24 mouse cellular contexts compared by ENCODE assay signal in the genomic region with DNA sequence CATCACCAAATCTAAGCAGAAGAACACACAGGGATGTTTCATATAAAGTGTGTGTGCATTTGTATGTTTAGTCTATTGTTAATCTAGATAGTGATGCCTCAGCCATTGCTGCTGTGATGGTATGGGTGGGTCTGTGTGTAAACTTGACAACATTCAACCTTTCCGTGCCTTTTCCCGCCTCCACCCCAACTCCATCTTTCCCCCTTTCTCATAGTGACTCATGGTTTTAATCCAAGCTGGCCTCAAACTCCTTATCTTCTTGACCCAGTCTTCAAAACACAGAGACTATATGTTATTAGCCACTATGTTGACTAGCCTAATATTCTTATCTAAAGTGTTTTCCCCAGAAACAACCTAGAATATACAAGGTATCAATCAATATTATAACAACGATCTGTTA.
A peak's percentile ranks its signal among the peaks of the same experiment; 100 is the strongest.
DNase-seq lines count a peak whose midpoint lies in the region; ATAC-seq lines count a peak whose summit lies in the region.
"Had no signal": no experiment of that assay in that cellular context is flagged by ENCODE, and none has a peak within 500 bp of the region (broad histone marks: within the 10 kb centered on the region; RNA-seq: fewer than 3 reads in every experiment).

No protein-coding gene starts in this region.

- 47% methylated on average over 3 of the region's 3 CpGs for WGBS in liver, embryonic 15.5 days (ENCODE audit: insufficient replicate concordance)

- no peak overlapping the region for H3K9ac ChIP-seq in liver, embryonic 15.5 days
- H3K9ac ChIP-seq: embryonic facial prominence, embryonic 13.5 days; forebrain, embryonic 12.5 days; forebrain, embryonic 15.5 days; hindbrain, embryonic 12.5 days; hindbrain, embryonic 15.5 days had no signal

- peak; percentile 17 for DNase-seq in c-Kit-positive CD71-positive TER-119-positive erythroid progenitor cells, embryonic 14.5 days (ENCODE audit: low spot score)
- no peak for DNase-seq in layer of hippocampus, adult 8-10 months (ENCODE audit: low spot score in 2 of 2)
- DNase-seq in embryo, embryonic 9.5 days (ENCODE audit: extremely low spot score) = no peak
- DNase-seq: adrenal gland, adult 2 months; adrenal gland, postnatal 14 days; cerebellum, adult 11 months; cerebellum, adult 2 months; cerebellum, adult 9-11 months; cerebellum, postnatal 25 days; gastrocnemius, postnatal 10 days; gastrocnemius, postnatal 36 days; heart, adult 11 months had no signal

- H3K4me2 ChIP-seq in liver, embryonic 15.5 days = no peak overlapping the region
- H3K4me2 ChIP-seq: embryonic facial prominence, embryonic 13.5 days; forebrain, embryonic 12.5 days; forebrain, embryonic 15.5 days; heart, embryonic 11.5 days; hindbrain, embryonic 12.5 days; hindbrain, embryonic 15.5 days had no signal

- H3K9me3 ChIP-seq in megakaryocyte, embryonic 14.5 days = no peaks in the 10 kb centered on the region
- no peaks in the 10 kb centered on the region for H3K9me3 ChIP-seq in liver, embryonic 15.5 days (replicated peaks)
- H3K9me3 ChIP-seq: embryonic facial prominence, embryonic 10.5 days; embryonic facial prominence, embryonic 13.5 days; forebrain, embryonic 12.5 days; forebrain, embryonic 15.5 days; hindbrain, embryonic 12.5 days; hindbrain, embryonic 15.5 days had no signal

- no peak for ATAC-seq in megakaryocyte, adult 5-6 weeks (ENCODE audit: poor library complexity, severe bottlenecking)
- peak; percentile 76 for ATAC-seq in liver, embryonic 15.5 days (ENCODE audit: insufficient read depth)
- ATAC-seq: CD4-positive, CD25-positive, alpha-beta regulatory T cell, adult 4 months; forebrain, embryonic 15.5 days had no signal

- 0 out of 2 replicates have a peak overlapping the region, but pooled peaks have one; percentile 38 for H3K27ac ChIP-seq in liver, embryonic 15.5 days (replicated peaks)
- H3K27ac ChIP-seq: embryonic facial prominence, embryonic 10.5 days; embryonic facial prominence, embryonic 13.5 days; forebrain, embryonic 12.5 days; forebrain, embryonic 15.5 days; hindbrain, embryonic 12.5 days; hindbrain, embryonic 15.5 days had no signal

- no peaks in the 10 kb centered on the region for H3K27me3 ChIP-seq in megakaryocyte, embryonic 14.5 days (replicated peaks)
- H3K27me3 ChIP-seq in liver, embryonic 15.5 days = no peaks in the 10 kb centered on the region
- H3K27me3 ChIP-seq: embryonic facial prominence, embryonic 13.5 days; forebrain, embryonic 12.5 days; forebrain, embryonic 15.5 days; hindbrain, embryonic 12.5 days; hindbrain, embryonic 15.5 days had no signal

- peaks cover 42% of the 10 kb centered on the region for H3K36me3 ChIP-seq in megakaryocyte, embryonic 14.5 days (replicated peaks; ENCODE audit: low read length)
- no peaks in the 10 kb centered on the region for H3K36me3 ChIP-seq in liver, embryonic 15.5 days (replicated peaks)
- H3K36me3 ChIP-seq: hindbrain, embryonic 12.5 days; hindbrain, embryonic 15.5 days had no signal

- H3K4me3 ChIP-seq in megakaryocyte, embryonic 14.5 days (replicated peaks) = peak overlapping the region; percentile 53
- no peak overlapping the region for H3K4me3 ChIP-seq in liver, embryonic 15.5 days (replicated peaks)
- H3K4me3 ChIP-seq: embryonic facial prominence, embryonic 10.5 days; embryonic facial prominence, embryonic 13.5 days; erythroblast, embryonic 14.5 days; forebrain, embryonic 12.5 days; forebrain, embryonic 15.5 days; hindbrain, embryonic 12.5 days; hindbrain, embryonic 15.5 days had no signal

- H3K4me1 ChIP-seq in megakaryocyte, embryonic 14.5 days = peaks cover 31% of the 10 kb centered on the region
- peaks cover 5% of the 10 kb centered on the region for H3K4me1 ChIP-seq in liver, embryonic 15.5 days (replicated peaks)
- H3K4me1 ChIP-seq: embryonic facial prominence, embryonic 10.5 days; embryonic facial prominence, embryonic 13.5 days; forebrain, embryonic 15.5 days; hindbrain, embryonic 12.5 days; hindbrain, embryonic 15.5 days had no signal
